Mouse (Mus musculus) heart, adult 2 months (tissue): ENCODE data around the gene Picalm.

Source experiments
- CTCF ChIP-seq: fragments of 200-600 bp; IDR thresholded peaks from 2 replicates; pipeline ENCODE4 v1.8.1; 2022; ENCODE audit warnings: antibody characterized with exemption, mild to moderate bottlenecking, moderate library complexity
- EP300 ChIP-seq: fragments of 200-500 bp; IDR thresholded peaks from 2 replicates; pipeline ENCODE4 v1.6.1; 2011; ENCODE audit warnings: low read depth, low read length, control low read depth; ENCODE audit not compliant: insufficient read depth
- POLR2A ChIP-seq: fragments of 200-500 bp; IDR thresholded peaks from 2 replicates; pipeline ENCODE4 v1.6.1; 2011; ENCODE audit warnings: mild to moderate bottlenecking, low read depth, low read length, control low read depth; ENCODE audit not compliant: insufficient read depth

- no peak for TF ChIP-seq POLR2A
- no peak for TF ChIP-seq CTCF
- no peak for TF ChIP-seq EP300
Measured at GRCm38 (mm10) chr7:90090996-90091395, 39.0 kb upstream of the Picalm start.
